Mouse (Mus musculus) heart, postnatal 36 days (tissue): ENCODE results near the gene Rpl38. TPM values are rescaled to one million over a fixed set of nuclear protein-coding genes. Genes with fewer than 3 reads are reported as not detected.

Source experiments
- DNase-seq, 2 experiments: peaks; one replicate each; pipeline ENCODE4 v3.0.0; 2021 to 2022
- intact Hi-C: fragments of 180-260 bp; cut with DNase I; formaldehyde crosslinking; loops from one replicate; pipeline ENCODE4 v1.15.1; 2025
- total RNA-seq, 2 experiments: library from RNA; stranded (reverse); gene quantifications; 2 replicates each; pipeline ENCODE4 v1.2.3; 2021

Rpl38 gene
- total RNA-seq, 2 experiments from 2014 or later: 567 to 618 TPM

GRCm38 (mm10) chr11:114675826-114676401 is 7.6 kb downstream of the Rpl38 start:
- DNase-seq: peak in 1 of 2 experiments; percentile 34
- intact Hi-C loops: loop anchor here (2.0 kb wide), 1 partner anchor 53 kb away; no protein-coding TSS in a partner anchor

- DNase-seq: peak in 1 of 2 experiments; percentile 26
- intact Hi-C loops: no loop called here
These were observed 8.1 kb downstream of the Rpl38 start for GRCm38 (mm10) chr11:114676431-114676830.

GRCm38 (mm10) chr11:114676896-114677530 is 8.7 kb downstream of the Rpl38 start:
- no peak for DNase-seq
- intact Hi-C loops: no loop called here

GRCm38 (mm10) chr11:114679582-114679981 is 11.3 kb downstream of the Rpl38 start:
- peak in 1 of 2 experiments; percentile 45 for DNase-seq
- intact Hi-C loops: no loop called here

GRCm38 (mm10) chr11:114680291-114680690 is 12.0 kb downstream of the Rpl38 start:
- intact Hi-C loops: no loop called here
- peak in 1 of 2 experiments; percentile 38 for DNase-seq

- no peak for DNase-seq
- intact Hi-C loops: no loop called here
These were observed 12.7 kb downstream of the Rpl38 start for GRCm38 (mm10) chr11:114681054-114681453.

GRCm38 (mm10) chr11:114682321-114682900 is 14.1 kb downstream of the Rpl38 start:
- no peak for DNase-seq
- intact Hi-C loops: no loop called here

- intact Hi-C loops: no loop called here
- no peak for DNase-seq
These were observed 14.9 kb downstream of the Rpl38 start for GRCm38 (mm10) chr11:114683029-114683721.

- intact Hi-C loops: no loop called here
- DNase-seq: no peak
These were observed 15.6 kb downstream of the Rpl38 start for GRCm38 (mm10) chr11:114683722-114684621.

GRCm38 (mm10) chr11:114684627-114685373 is 16.5 kb downstream of the Rpl38 start:
- DNase-seq: no peak
- intact Hi-C loops: no loop called here

GRCm38 (mm10) chr11:114685526-114686040 is 17.3 kb downstream of the Rpl38 start:
- intact Hi-C loops: no loop called here

GRCm38 (mm10) chr11:114686221-114686959 is 18.1 kb downstream of the Rpl38 start:
- intact Hi-C loops: no loop called here
- no peak for DNase-seq

More at GRCm38 (mm10) chr11:114685526-114686040, 17.3 kb downstream of the Rpl38 start:
- no peak for DNase-seq

GRCm38 (mm10) chr11:114687574-114688188 is 19.4 kb downstream of the Rpl38 start:
- DNase-seq: no peak
- intact Hi-C loops: no loop called here

GRCm38 (mm10) chr11:114688729-114689128 is 20.4 kb downstream of the Rpl38 start:
- no peak for DNase-seq
- intact Hi-C loops: no loop called here

- no peak for DNase-seq
- intact Hi-C loops: no loop called here
These were observed 21.9 kb downstream of the Rpl38 start for GRCm38 (mm10) chr11:114690192-114690591.

GRCm38 (mm10) chr11:114691454-114692182 is 23.3 kb downstream of the Rpl38 start:
- DNase-seq: no peak
- intact Hi-C loops: no loop called here

GRCm38 (mm10) chr11:114692601-114693000 is 24.3 kb downstream of the Rpl38 start:
- intact Hi-C loops: no loop called here
- no peak for DNase-seq

GRCm38 (mm10) chr11:114693456-114693855 is 25.1 kb downstream of the Rpl38 start:
- DNase-seq: no peak
- intact Hi-C loops: no loop called here
